Comparison of ENCODE assay signal across 16 mouse cellular contexts in the genomic region with DNA sequence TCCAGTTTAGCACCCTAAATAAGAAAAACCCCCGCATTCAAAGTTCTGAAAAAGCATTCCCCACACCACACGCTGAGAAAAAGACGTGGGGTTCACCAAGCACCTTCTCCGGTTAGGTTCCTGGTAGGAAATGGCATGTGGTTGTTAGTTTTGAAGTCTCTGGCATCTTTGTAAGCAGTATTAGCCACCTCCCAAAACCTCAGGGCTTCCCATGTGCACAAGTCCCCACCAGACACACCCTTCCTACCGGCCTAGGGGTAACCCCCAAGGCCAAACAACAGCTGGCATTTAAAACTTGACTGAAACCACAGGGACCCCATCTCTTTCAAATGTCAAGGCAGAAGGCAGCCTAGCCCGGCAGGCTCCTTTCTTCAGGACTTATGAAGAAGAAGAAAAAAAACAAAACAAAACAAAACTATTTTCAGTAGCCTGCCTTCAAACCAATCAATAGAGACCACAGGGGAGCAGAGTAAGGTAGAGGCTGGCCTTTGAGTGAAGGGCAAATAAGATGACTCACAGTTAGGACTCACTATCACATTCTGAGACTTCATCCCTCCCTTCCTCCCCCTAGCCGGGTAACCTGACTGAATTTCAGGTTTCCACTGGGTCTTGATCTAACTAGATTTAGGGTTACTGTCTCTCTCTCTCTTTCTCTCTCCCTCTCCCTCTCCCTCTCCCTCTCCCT.
DNase-seq lines count a peak whose midpoint lies in the region; ATAC-seq lines count a peak whose summit lies in the region.
"Had no signal": no experiment of that assay in that cellular context is flagged by ENCODE, and none has a peak within 500 bp of the region (broad histone marks: within the 10 kb centered on the region; RNA-seq: fewer than 3 reads in every experiment).

No protein-coding gene starts in this region.

- no peaks in the 10 kb centered on the region for H3K36me3 ChIP-seq in hindbrain, embryonic 11.5 days (ENCODE audit: control insufficient read depth, insufficient read depth, low read length)
- H3K36me3 ChIP-seq in hindbrain, embryonic 16.5 days (ENCODE audit: control insufficient read depth, insufficient read depth, low read length): no peaks in the 10 kb centered on the region
- peaks cover 16% of the 10 kb centered on the region; the same call in 1 of the 2 replicates for H3K36me3 ChIP-seq in kidney, embryonic 14.5 days (ENCODE audit: control insufficient read depth, insufficient read depth, low read length)
- H3K36me3 ChIP-seq: embryonic facial prominence, embryonic 15.5 days; hindbrain, embryonic 13.5 days; midbrain, embryonic 13.5 days had no signal

- H3K9ac ChIP-seq in hindbrain, embryonic 11.5 days (ENCODE audit: low read depth, low read length): no peak overlapping the region
- no peak overlapping the region for H3K9ac ChIP-seq in hindbrain, embryonic 16.5 days (ENCODE audit: low read depth, low read length)
- no peak overlapping the region for H3K9ac ChIP-seq in kidney, embryonic 14.5 days (ENCODE audit: low read depth, low read length)
- H3K9ac ChIP-seq: embryonic facial prominence, embryonic 15.5 days; hindbrain, embryonic 13.5 days; kidney, embryonic 15.5 days had no signal

- H3K4me2 ChIP-seq in hindbrain, embryonic 11.5 days (replicated peaks; ENCODE audit: low read depth, low read length): no peak overlapping the region
- no peak overlapping the region for H3K4me2 ChIP-seq in hindbrain, embryonic 16.5 days (ENCODE audit: low read length)
- H3K4me2 ChIP-seq in kidney, embryonic 14.5 days (replicated peaks; ENCODE audit: low read depth, low read length): no peak overlapping the region
- H3K4me2 ChIP-seq: kidney, embryonic 15.5 days had no signal

- peak; percentile 5 for DNase-seq in hindbrain, embryonic 11.5 days (ENCODE audit: low spot score)
- peak; percentile 17 for DNase-seq in ES-CJ7 (ENCODE audit: low read depth, low spot score)
- DNase-seq in thymus, postnatal 14 days: peak; percentile 37
- DNase-seq in gastrocnemius, postnatal 4 days (ENCODE audit: low spot score in 2 of 2): no peak
- no peak for DNase-seq in kidney, postnatal 4 days
- DNase-seq: cerebellum, adult 9-10 months; heart, adult 2 months; lung, adult 2 months; right cerebral cortex, postnatal 14 days had no signal

- H3K27me3 ChIP-seq in hindbrain, embryonic 11.5 days (ENCODE audit: control insufficient read depth, insufficient read depth, low read length): no peaks in the 10 kb centered on the region
- no peaks in the 10 kb centered on the region for H3K27me3 ChIP-seq in hindbrain, embryonic 16.5 days (replicated peaks; ENCODE audit: control insufficient read depth, insufficient read depth, low read length)
- H3K27me3 ChIP-seq in kidney, embryonic 14.5 days (ENCODE audit: control insufficient read depth, insufficient read depth, low read length): no peaks in the 10 kb centered on the region
- H3K27me3 ChIP-seq: embryonic facial prominence, embryonic 15.5 days; hindbrain, embryonic 13.5 days; kidney, embryonic 15.5 days; midbrain, embryonic 13.5 days had no signal

- ATAC-seq in hindbrain, embryonic 11.5 days (ENCODE audit: low FRiP score): no peak
- ATAC-seq in hindbrain, embryonic 16.5 days: no peak
- ATAC-seq in megakaryocyte, adult 5-6 weeks (ENCODE audit: poor library complexity, severe bottlenecking): peak; percentile 55
- no peak for ATAC-seq in kidney, embryonic 14.5 days (ENCODE audit: low FRiP score, low TSS enrichment)
- ATAC-seq: midbrain, embryonic 13.5 days had no signal

- peaks cover 5% of the 10 kb centered on the region; the same call in 1 of the 2 replicates for H3K4me1 ChIP-seq in hindbrain, embryonic 11.5 days (replicated peaks; ENCODE audit: control insufficient read depth, insufficient read depth, low read length)
- peaks cover 7% of the 10 kb centered on the region for H3K4me1 ChIP-seq in hindbrain, embryonic 16.5 days (ENCODE audit: control insufficient read depth, insufficient read depth, low read depth, low read length)
- H3K4me1 ChIP-seq in kidney, embryonic 14.5 days (ENCODE audit: control insufficient read depth, insufficient read depth, low read length): peaks cover 11% of the 10 kb centered on the region; the same call in 1 of the 2 replicates

- no peak overlapping the region for H3K27ac ChIP-seq in hindbrain, embryonic 11.5 days (ENCODE audit: low read depth, low read length)
- no peak overlapping the region for H3K27ac ChIP-seq in hindbrain, embryonic 16.5 days (ENCODE audit: low read depth, low read length)
- H3K27ac ChIP-seq in kidney, embryonic 14.5 days (ENCODE audit: low read depth, low read length): no peak overlapping the region
- H3K27ac ChIP-seq: embryonic facial prominence, embryonic 15.5 days; heart, adult 2 months; hindbrain, embryonic 13.5 days; kidney, embryonic 15.5 days had no signal

- no peak overlapping the region for H3K4me3 ChIP-seq in hindbrain, embryonic 11.5 days (ENCODE audit: low read depth, low read length)
- no peak overlapping the region for H3K4me3 ChIP-seq in hindbrain, embryonic 16.5 days (ENCODE audit: low read length)
- no peak overlapping the region for H3K4me3 ChIP-seq in kidney, embryonic 14.5 days (ENCODE audit: low read length)
- H3K4me3 ChIP-seq: embryonic facial prominence, embryonic 15.5 days; heart, adult 2 months; hindbrain, embryonic 13.5 days; kidney, embryonic 15.5 days had no signal

- H3K9me3 ChIP-seq in hindbrain, embryonic 11.5 days (ENCODE audit: control insufficient read depth, low read length): no peaks in the 10 kb centered on the region
- H3K9me3 ChIP-seq in hindbrain, embryonic 16.5 days (ENCODE audit: control insufficient read depth, low read length): no peaks in the 10 kb centered on the region
- H3K9me3 ChIP-seq in kidney, embryonic 14.5 days (ENCODE audit: control insufficient read depth, low read length): no peaks in the 10 kb centered on the region
- H3K9me3 ChIP-seq: embryonic facial prominence, embryonic 15.5 days; hindbrain, embryonic 13.5 days; kidney, embryonic 15.5 days; midbrain, embryonic 13.5 days had no signal

- 17% methylated on average over 7 of the region's 7 CpGs for WGBS in hindbrain, embryonic 11.5 days
- 26% methylated on average over 7 of the region's 7 CpGs for whole genome bisulfite sequencing in hindbrain, embryonic 16.5 days
- WGBS in kidney, embryonic 14.5 days: 49% methylated on average over 7 of the region's 7 CpGs

Comparison
In these comparisons a context has a peak if more than half of its experiments do, and no peak if none do; other contexts are left out.
1. DNase-seq: peak in hindbrain, embryonic 11.5 days (single experiment), ES-CJ7 (single experiment) and thymus, postnatal 14 days (single experiment); none in gastrocnemius, postnatal 4 days (0 of 2) and kidney, postnatal 4 days (0 of 2).